Mouse (Mus musculus) mesoderm, embryonic 11.5 days (tissue): ENCODE data around the gene Gmcl1.
A peak's percentile ranks its signal among the peaks of the same experiment; 100 is the strongest.

Source experiments
- DNase-seq: peaks from one replicate; pipeline ENCODE4 v3.0.0-alpha.2; 2012; ENCODE audit warnings: low read depth, low spot score

Gene Gmcl1

GRCm38 (mm10) chr6:86736313-86736712 is 3.1 kb upstream of the Gmcl1 start:
- DNase-seq = no peak

DNA sequence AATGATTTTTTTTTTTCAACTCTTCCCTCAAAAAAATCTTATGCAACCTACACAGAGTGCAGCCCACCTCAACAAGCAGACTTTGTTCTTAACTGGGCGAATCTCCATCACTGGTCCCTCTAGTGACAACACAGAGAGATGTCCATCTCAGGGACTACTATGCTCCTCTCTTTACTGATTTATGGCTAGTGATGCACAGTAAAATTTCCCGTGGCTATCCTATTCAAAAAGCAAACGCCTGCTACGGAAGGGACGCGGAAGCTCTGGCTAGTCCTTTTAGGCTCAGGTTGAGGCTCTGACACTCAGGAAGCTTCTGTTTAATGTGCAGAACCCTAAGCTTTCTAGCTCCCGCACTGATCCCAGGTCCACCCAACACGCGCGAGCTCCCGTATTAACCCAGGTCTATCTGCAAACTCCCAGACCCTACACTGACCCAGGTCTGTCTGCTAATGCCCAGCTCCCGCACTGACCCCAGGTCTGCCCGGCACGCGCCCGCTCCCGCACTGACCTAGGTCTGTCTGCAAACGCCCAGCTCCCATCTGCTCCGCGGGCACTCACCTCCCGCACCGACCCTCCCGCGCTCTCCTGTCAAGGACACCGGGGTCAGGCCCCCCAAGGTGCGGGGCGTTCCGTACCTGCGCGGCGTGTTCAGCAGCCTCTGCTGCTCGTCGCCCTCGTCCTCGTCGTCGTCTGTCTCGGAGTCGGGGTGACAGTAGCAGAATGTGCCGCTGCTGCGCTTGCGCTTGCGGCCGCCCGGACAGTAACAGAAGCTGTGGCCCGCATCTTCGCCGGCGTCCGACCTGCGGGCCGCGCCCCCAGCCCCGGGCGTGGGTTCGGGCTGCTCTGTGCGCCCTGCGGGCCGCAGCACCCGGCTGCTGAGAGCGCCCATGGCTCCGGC is 658 bp downstream of the Gmcl1 start:
- peak; percentile 16 for DNase-seq

DNA sequence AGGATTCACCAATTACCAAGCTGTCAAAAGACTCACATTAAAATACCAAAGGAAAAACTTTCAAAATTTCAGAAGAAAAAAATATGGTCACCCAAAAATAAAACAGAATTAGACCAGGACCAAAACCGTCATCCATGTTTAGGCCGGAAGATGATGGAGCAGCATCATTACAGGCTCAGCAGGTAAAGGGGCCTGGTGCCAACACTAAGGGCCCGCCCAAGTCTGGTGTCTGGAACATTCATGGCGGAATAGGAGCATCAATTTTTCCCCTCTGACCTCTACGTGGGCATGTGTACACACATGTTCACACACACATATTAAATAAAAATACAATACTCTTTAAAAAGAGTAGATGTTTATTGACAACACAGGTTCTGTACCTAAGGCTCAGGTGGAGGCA is 4.5 kb downstream of the Gmcl1 start:
- DNase-seq = no peak

- no peak for DNase-seq
Measured at GRCm38 (mm10) chr6:86721977-86722376, 11.2 kb downstream of the Gmcl1 start.

GRCm38 (mm10) chr6:86708072-86708774 is 25.0 kb downstream of the Gmcl1 start:
- no peak for DNase-seq

DNA sequence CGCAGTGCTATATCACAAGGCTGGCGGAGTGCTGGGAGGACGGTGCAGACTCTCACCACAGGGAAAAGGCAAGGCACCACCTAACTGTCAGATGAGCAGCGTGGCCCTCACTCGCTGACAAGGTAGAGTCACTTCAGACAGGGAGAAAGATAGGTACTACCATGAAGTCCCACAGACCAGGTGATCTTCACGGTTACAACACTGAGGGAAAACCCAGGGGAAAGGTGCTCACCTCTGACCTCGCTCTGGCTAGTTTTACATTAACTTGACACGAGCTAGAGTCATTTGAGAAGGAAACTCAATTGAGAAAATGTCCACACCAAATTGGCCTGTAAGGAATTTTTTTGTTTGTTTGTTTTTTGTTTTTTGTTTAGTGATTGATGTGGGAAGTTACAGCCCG is 30.6 kb downstream of the Gmcl1 start:
- no peak for DNase-seq

GRCm38 (mm10) chr6:86697903-86698302 is 35.3 kb downstream of the Gmcl1 start:
- no peak for DNase-seq

DNA sequence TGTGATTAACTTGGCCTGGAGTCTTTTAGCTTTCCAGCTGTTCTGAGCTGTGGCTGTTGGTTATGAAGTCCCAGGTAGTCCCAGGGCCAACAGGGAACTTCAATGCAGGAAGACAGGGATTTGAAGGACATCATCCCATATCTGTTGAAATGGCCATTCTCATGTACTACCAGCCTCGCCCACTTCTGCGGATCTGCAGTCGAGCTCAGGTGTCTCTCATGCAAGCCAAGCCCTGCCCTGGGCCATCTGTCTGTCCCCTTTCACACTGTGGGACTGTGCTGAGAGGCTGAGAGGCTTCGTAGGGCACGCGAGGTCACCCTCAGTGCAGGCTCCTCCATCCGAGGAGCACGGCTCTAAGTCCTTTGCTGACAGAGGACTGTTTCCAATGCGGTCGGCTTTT is 37.0 kb downstream of the Gmcl1 start:
- no peak for DNase-seq

GRCm38 (mm10) chr6:86694465-86694864 is 38.7 kb downstream of the Gmcl1 start:
- peak; percentile 66 for DNase-seq

DNA sequence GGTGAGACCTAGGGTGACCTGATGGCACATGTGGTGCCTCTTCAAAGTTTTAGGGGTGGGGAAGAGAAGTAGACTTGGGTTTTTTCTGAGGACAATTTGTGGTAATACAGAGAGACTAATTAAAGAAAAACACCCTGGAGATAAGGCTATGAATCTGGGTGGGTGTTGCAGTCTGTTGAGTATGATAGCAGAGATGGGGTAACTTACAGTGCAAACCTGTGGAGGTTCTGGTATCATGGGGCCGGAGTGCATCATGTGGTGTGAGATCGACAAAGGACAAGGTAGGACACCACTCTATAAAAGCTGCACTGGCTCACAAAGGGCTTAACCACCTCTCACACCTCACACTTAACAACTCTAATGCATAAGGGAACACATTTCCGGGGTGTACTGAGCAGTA is 43.5 kb downstream of the Gmcl1 start:
- DNase-seq = no peak

DNA sequence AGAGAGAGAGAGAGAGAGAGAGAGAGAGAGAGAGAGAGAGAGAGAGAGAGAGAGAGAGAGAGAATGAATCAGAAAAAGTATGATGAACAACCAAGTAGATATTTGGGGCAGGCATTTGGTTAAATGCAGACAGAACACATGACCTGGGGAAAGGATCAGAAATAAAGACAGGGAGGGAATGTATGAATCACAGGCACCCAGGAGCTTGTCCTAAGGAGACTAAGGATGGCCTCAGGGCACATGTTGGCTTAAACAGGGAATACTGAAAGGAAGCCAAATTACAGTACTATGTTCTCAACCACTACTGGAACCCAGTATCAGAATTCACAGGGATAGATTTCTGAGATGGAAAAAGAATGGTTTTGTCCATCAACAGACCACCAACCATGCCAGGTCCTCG is 46.2 kb downstream of the Gmcl1 start:
- no peak for DNase-seq

DNA sequence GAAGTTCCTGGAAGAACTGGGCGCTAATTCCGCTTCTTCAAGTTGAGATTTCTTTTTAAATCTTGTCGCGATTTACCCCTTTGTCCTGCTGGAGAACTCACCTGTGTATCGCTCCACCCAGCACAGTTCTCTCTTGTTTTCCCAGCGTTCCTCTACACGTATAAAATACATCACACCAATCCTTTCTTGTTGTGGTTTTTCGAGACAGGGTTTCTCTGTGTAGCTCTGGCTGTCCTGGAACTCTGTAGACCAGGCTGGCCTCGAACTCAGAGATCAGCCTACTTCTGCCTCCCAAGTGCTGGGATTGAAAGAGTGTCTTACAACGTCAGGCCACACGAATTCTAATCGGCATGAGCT is 48.5 kb downstream of the Gmcl1 start:
- no peak for DNase-seq

- DNase-seq = peak; percentile 93
Measured at GRCm38 (mm10) chr6:86683872-86684654, 49.1 kb downstream of the Gmcl1 start, which contains the start of gene Snrnp27. TSS of gene Snrnp27 (minus strand) at chr6:86684522.

- no peak for DNase-seq
Measured at GRCm38 (mm10) chr6:86681289-86681688, 51.9 kb downstream of the Gmcl1 start.

DNA sequence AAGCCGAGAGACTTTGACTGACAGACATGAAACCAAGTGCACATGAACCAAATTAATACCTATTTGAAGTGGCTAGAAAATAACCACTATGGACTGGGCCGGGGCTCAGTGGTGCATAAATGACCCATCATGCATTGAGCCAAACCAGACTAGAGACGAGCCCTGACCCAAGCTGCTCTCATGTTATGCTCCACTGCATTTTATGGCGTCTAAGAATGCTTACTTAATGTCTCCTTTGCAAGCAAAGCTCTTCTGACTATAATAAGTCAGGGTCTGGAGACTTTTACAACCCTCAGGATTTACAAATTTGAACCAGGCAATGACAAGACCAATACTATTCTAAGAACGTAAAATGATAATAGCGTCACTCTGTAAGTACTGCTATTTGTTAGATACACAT is 54.8 kb downstream of the Gmcl1 start:
- peak; percentile 42 for DNase-seq

DNA sequence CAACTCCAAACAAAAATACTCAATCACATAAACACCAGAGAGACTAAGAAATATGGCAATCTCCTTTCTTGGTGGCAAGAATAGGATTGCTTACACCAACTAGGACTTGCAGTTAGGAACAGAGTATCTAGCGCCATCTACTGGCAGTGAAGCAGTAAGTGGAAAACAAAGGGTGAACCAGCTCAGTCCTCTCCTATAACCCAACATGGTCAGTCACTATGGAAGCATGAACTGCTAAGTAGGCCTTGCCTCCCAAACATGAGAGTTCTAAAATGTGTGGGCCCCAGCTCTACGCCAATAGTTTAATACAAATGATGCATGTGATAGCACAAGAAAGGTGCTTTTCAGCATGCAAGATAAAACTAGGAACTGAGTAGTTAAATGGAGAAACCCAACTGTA is 62.3 kb downstream of the Gmcl1 start:
- peak; percentile 88 for DNase-seq

GRCm38 (mm10) chr6:86669240-86669727 is 63.9 kb downstream of the Gmcl1 start:
- peak; percentile 100 for DNase-seq

DNA sequence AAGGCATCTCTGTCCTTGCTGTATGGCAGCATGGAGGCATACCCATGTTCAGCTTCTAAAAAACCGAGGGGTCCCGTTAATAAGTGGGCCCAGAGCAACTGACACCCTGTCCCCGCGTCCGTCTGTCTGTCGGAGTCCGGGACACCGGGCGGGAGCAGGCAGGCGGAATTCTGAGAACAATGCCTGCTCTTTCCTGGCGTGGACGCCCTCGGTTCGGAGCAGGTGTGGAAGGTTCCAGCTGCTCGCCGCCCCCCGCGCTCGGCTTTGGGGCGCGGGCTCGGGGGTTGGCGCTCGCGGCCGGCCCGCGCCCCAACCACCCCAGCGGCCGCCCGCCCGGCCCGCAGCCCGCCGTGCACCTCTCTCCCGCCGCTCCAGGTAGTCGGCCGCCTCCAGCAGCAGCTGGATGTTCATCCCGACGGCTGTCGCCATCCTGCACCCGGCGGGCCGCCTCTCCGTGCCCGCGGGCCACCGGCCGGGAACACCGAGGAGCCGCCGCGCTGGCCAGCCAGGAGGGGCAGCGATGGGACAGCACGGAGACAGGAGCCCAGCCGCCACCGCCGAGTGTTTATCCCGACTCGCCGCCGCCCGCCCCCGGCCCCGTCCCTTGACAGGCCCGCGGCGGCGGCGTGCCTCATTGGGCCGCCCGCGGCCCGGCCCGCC is 64.5 kb downstream of the Gmcl1 start, which contains the start of gene Mxd1:
Gene Mxd1 (minus strand): TSS at position 582 of the 660 bp plus-strand sequence.
- DNase-seq = peak; percentile 24

GRCm38 (mm10) chr6:86667061-86667460 is 66.1 kb downstream of the Gmcl1 start:
- DNase-seq = no peak

DNA sequence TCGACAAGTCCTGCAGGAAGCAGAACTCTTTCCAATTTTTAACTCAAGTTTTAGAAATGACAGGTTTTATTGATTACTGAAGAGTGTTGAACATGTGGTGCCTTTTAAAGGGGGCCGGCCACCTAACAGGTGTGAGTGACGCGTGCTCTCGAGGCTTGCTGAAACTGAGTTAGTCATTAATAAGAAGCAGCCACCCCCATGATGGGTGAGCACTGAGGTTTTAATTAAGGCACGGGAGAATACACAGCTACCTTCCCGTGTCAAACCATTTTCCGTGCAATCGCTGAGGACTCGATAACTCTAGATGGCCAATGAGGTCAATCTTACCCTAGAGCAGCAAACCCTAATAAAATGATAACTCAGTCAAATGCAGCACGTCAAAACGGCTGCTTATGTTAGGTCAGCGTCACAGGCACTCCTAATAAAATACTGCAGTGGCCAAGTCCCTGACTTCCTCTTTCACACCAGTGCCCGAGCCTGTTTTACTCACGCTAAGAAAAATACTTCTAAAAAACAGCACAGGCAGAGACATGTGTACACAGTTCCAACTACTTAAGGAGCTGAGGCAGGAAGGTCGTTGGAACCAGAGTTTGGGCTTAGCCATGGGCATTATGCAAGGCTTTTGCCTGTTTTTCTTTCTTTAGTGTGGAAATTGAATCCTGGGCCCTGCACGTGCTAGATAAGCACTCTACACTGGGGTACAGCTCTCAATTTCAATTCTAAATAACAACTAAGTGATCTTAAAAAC is 67.4 kb downstream of the Gmcl1 start:
- no peak for DNase-seq

DNA sequence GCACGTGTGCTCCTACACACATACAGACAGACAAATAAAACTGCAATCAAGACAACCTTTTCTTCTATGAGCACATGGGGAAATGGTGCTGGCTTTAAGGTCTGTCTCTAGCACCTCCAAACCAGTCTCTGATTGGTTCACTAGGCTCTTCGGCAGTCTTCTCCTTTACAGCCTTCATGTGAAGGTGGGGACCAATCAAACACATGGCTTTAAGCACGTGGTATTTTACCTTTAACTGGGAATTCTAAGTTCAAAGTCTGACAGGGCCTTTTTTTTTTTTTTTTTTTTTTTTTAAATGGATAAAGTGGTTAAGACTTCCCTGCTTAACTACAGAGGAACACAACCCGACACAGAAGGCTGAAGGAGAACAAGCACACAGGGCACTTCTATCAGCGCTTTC is 68.1 kb downstream of the Gmcl1 start:
- DNase-seq = no peak
